Mouse (Mus musculus) stomach, embryonic 15.5 days (tissue): ENCODE data around the gene Ethe1. TPM values are rescaled to one million over a fixed set of nuclear protein-coding genes. Genes with fewer than 3 reads are reported as not detected.

ENCODE experiments used
- ATAC-seq: fragments of 200-750 bp; cut with Nextera tagmentation; 2 replicates; pipeline ENCODE4 v1.8.0; 2017; ENCODE audit warnings: low read depth, moderate number of reproducible peaks, moderate TSS enrichment; ENCODE audit not compliant: insufficient read depth, low FRiP score
- H3K27ac ChIP-seq: fragments of 300-500 bp; sonication (generic); 2 replicates; pipeline ENCODE4 v1.5.1; 2015; ENCODE audit warnings: mild to moderate bottlenecking, inconsistent platforms
- H3K27me3 ChIP-seq: fragments of 300-500 bp; sonication (generic); replicated peaks from 2 replicates; pipeline ENCODE4 v1.6.1; 2015; ENCODE audit warnings: inconsistent platforms
- H3K36me3 ChIP-seq: fragments of 300-500 bp; sonication (generic); 2 replicates; pipeline ENCODE4 v1.6.1; 2015; ENCODE audit warnings: inconsistent platforms
- H3K4me1 ChIP-seq: fragments of 300-500 bp; sonication (generic); 2 replicates; pipeline ENCODE4 v1.6.1; 2015; ENCODE audit warnings: inconsistent platforms
- H3K4me2 ChIP-seq: fragments of 300-500 bp; sonication (generic); 2 replicates; pipeline ENCODE4 v1.6.1; 2015; ENCODE audit warnings: mild to moderate bottlenecking, inconsistent platforms
- H3K4me3 ChIP-seq: fragments of 300-500 bp; sonication (generic); replicated peaks from 2 replicates; pipeline ENCODE4 v1.5.1; 2015; ENCODE audit warnings: inconsistent platforms
- H3K9ac ChIP-seq: fragments of 300-500 bp; sonication (generic); 2 replicates; pipeline ENCODE4 v1.6.1; 2015; ENCODE audit warnings: inconsistent platforms
- H3K9me3 ChIP-seq: fragments of 300-500 bp; sonication (generic); 2 replicates; pipeline ENCODE4 v1.6.1; 2016; ENCODE audit warnings: inconsistent platforms
- WGBS: fragments of 180-500 bp; shearing (Covaris S2); methylation state at CpG from one replicate; pipeline ENCODE4 v1.1.7; 2015; 5-methylcytosine and 5-hydroxymethylcytosine counted together
- polyA plus RNA-seq: library from polyadenylated mRNA; unstranded; fragments of >200 nt; fragmentation: Nextera tagmentation; extraction: Ambion mirVana; gene quantifications from 2 replicates; pipeline ENCODE4 v1.2.1, GENCODE M21; 2015

Ethe1 gene
- polyA plus RNA-seq, 1 experiment from 2014 or later = 37.1 TPM

DNA sequence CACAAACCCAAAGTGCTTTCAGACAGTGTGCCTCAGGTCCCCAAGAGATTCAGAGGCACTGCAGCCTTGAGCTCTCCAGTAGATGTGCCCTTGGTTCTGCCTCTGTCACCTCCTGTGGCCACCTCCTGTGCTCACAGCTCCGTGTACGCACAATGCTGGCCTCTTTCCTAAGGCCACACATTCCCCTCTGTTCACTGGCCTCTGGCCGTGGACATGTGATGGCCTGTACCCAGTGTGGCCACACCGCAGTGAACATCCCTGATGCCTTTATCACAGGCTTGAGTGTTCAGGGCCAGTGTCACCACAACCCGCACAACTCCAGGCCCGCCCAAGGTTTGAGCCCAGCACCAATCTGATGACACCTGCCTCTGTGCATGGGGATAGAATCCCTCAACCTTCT, 2.5 kb upstream of the Ethe1 start:
- H3K36me3 ChIP-seq = no peaks in the 10 kb centered on the region
- peaks cover 18% of the 10 kb centered on the region; the same call in 1 of the 2 replicates for H3K27me3 ChIP-seq
- H3K9ac ChIP-seq = no peak overlapping the region
- no peak overlapping the region for H3K27ac ChIP-seq
- H3K9me3 ChIP-seq = no peaks in the 10 kb centered on the region
- 91% methylated on average over 6 of the region's 6 CpGs for WGBS
- no peak overlapping the region for H3K4me3 ChIP-seq
- ATAC-seq = no peak
- no peak overlapping the region for H3K4me2 ChIP-seq
- H3K4me1 ChIP-seq = 0 out of 2 replicates have a peak, but pooled peaks cover 10% of the 10 kb centered on the region

DNA sequence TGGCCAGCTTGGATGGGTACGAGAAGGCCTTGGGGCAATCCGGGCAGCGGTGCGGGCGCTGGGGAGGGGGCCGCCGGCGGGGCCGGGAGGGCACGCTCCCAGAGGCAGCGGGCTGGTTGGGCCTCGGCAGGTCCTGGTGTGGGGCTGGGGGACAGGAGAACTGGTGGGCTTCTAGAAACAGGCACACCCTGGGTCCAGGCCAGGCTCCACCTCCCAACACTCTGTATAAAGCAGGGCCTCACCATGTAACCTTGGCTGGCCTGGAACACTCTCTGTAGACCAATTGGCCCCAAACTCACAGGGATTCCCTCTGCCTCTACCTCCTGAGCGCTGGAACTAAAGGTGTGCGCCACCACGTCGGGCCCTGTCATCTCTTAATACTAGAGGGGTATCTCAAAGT, 1.3 kb upstream of the Ethe1 start:
- Histone ChIP-seq H3K9me3 (no peaks in the 10 kb centered on the region), H3K4me1 (0 out of 2 replicates have a peak, but pooled peaks cover 10% of the 10 kb centered on the region), H3K4me3 (no peak overlapping the region), H3K4me2 (no peak overlapping the region), H3K27me3 (peaks cover 18% of the 10 kb centered on the region; the same call in 1 of the 2 replicates), H3K36me3 (no peaks in the 10 kb centered on the region), H3K9ac (no peak overlapping the region), H3K27ac (no peak overlapping the region)
- ATAC-seq = no peak
- 45% methylated on average over 16 of the region's 16 CpGs for WGBS

DNA sequence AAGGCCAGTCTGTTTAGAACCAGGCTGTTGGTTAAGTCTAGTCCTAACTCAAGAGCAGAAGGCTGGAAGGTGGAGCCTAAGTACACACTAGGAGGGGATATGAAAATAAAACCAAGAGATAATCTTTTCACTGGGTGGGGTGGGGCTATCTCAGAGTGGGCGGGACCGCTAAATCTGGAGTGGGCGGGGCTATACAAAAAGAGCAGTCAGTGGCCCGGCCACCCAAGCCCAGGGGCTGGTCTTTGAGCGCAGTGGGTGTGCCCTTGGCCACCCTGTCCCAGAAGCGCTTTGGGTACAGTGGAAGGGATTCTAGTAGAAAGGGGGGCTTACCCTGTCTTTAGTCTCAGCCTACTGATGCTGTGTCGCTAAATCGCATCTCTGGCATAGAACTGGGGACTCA, 515 bp upstream of the Ethe1 start:
- Histone ChIP-seq H3K4me2 (peak overlapping the region; percentile 81), H3K36me3 (no peaks in the 10 kb centered on the region), H3K9ac (no peak overlapping the region), H3K27me3 (peaks cover 18% of the 10 kb centered on the region; the same call in 1 of the 2 replicates), H3K9me3 (no peaks in the 10 kb centered on the region), H3K27ac (peak overlapping the region; percentile 71), H3K4me3 (peak overlapping the region; percentile 56), H3K4me1 (0 out of 2 replicates have a peak, but pooled peaks cover 10% of the 10 kb centered on the region)
- 7% methylated on average over 8 of the region's 8 CpGs for WGBS
- peak; percentile 75 for ATAC-seq

DNA sequence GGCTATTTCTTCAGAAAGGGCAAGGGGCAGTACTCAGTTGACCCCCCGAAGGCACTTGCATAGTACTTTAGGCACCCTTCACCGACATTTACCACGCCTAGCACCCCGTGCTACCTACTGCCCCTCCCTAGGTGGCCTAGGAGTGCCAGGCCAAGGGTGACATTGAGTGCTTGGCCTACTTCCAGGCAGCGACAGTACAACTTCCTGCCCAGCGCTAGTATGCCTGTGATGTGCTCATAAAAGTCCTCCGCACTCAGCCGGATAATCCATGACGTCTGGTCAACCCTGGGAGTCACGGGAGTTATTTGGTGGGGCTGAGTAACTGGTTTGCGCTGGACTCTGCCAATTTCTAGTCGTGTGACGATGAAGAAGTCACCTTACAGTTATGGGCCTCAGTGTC, 993 bp downstream of the Ethe1 start:
- Histone ChIP-seq H3K27ac (no peak overlapping the region), H3K36me3 (no peaks in the 10 kb centered on the region), H3K4me2 (no peak overlapping the region), H3K27me3 (peaks cover 18% of the 10 kb centered on the region; the same call in 1 of the 2 replicates), H3K9me3 (no peaks in the 10 kb centered on the region), H3K4me1 (peaks cover 13% of the 10 kb centered on the region; the same call in 1 of the 2 replicates), H3K9ac (no peak overlapping the region), H3K4me3 (no peak overlapping the region)
- WGBS = 75% methylated on average over 13 of the region's 13 CpGs
- ATAC-seq = no peak

DNA sequence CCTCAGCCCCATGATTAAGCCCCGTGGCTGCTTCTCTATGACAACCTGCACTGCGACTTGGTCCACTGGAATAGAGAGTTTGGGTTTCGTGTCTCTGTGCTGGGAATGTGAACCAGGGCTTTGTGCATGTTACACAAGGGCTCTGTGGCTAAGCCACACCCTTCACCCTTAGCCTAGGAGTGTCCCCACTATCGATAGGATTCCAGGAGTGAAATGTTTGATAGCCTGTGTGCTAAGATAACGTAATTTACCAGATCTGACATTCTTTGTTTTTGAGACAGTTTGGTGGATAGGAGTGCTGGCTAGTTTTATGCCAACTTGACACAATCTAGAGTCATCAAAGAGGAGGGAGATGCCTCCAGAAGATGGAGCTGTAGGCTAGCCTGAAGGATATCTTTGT, 4.4 kb downstream of the Ethe1 start:
- 56% methylated on average over 5 of the region's 5 CpGs for WGBS
- no peak overlapping the region for H3K27ac ChIP-seq
- ATAC-seq = no peak

DNA sequence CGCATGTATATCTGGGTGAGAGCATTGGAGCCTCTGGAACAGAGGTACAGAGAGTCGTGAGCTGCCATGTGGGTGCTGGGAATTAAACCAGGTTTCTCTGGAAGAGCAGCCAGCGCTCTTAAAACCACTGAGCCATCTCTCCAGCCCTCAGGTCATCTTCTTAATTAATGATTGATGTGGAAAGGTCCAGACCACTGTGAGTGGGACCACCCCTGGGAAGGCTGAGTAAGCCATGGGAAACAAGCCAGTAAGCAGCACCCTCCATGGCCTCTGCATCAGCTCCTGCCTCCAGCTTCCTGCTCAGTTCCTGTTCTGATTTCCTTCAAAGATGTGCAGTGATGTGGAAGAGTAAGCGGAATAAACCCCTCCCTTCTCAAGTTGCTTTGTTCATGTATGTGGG, 4.8 kb downstream of the Ethe1 start:
- H3K4me3 ChIP-seq = no peak overlapping the region
- H3K9ac ChIP-seq = no peak overlapping the region
- H3K4me2 ChIP-seq = no peak overlapping the region
- H3K36me3 ChIP-seq = no peaks in the 10 kb centered on the region
- no peaks in the 10 kb centered on the region for H3K9me3 ChIP-seq
- 49% methylated on average over 4 of the region's 4 CpGs for WGBS
- H3K4me1 ChIP-seq = peaks cover 26% of the 10 kb centered on the region
- H3K27ac ChIP-seq = no peak overlapping the region
- H3K27me3 ChIP-seq = no peaks in the 10 kb centered on the region
- ATAC-seq = no peak

More for the DNA sequence above, 4.4 kb downstream of the Ethe1 start:
- no peak overlapping the region for H3K9ac ChIP-seq
- H3K4me1 ChIP-seq = peaks cover 29% of the 10 kb centered on the region
- no peaks in the 10 kb centered on the region for H3K36me3 ChIP-seq
- no peak overlapping the region for H3K4me2 ChIP-seq
- H3K27me3 ChIP-seq = no peaks in the 10 kb centered on the region
- H3K9me3 ChIP-seq = no peaks in the 10 kb centered on the region
- no peak overlapping the region for H3K4me3 ChIP-seq

DNA sequence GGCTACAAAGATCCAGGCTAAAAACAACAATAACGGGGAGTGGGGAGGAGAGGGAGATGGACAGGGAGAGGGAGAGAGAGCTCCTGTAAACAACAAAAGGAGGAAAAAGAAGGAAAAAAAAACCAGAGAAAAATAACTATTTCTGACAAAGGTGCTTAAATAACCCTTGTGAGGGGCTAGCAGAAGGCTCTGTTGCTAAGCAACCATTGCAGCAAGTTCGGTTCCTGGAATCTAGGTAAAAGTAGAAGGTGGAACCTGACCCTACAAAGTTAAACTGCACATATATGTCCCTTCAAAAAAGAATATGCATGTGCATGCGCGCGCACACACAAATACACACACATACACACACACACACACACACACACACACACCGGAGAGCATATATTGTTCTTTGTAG, 5.4 kb downstream of the Ethe1 start:
- 76% methylated on average over 6 of the region's 6 CpGs for WGBS
- no peak overlapping the region for H3K9ac ChIP-seq
- H3K4me1 ChIP-seq = peaks cover 20% of the 10 kb centered on the region
- H3K27me3 ChIP-seq = no peaks in the 10 kb centered on the region
- no peak overlapping the region for H3K27ac ChIP-seq
- no peak for ATAC-seq
- no peaks in the 10 kb centered on the region for H3K9me3 ChIP-seq
- H3K36me3 ChIP-seq = no peaks in the 10 kb centered on the region
- no peak overlapping the region for H3K4me3 ChIP-seq
- peak overlapping the region; percentile 88; the same call in 1 of the 2 replicates for H3K4me2 ChIP-seq

DNA sequence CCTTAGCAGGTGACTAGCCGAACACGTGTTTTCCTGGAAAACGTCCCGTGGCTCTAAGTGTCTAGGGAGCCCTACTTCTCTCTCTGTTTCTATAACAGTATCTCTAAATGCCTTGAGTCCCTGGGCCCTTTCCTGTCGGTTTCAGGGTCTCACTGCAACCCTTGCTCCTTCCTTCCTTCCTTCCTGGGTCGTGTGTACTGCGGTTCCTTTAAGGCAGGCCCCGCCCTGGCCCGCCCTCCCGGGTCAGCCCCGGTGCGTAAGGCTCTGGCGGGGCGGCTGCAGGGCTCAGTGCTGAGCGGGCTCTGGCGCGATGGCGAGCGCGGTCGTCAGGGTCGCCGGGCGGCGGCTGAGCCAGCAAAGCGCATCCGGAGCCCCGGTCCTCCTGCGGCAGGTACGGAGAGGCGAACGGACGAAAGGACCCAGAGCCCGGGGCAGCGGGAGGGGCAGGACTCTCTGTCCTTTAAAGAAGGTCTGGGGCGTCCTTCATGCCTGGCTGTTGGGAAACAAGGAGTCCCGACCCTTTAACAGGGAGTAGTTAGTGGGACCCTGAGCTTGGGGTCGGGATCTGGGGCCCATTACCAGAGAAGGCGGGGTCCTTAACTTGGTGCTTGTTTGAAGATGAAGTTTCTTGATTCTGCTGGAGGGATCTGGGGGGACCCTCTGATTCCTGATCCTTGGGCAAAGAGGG, 6.4 kb downstream of the Ethe1 start:
- H3K4me3 ChIP-seq = peak overlapping the region; percentile 72
- H3K4me2 ChIP-seq = peak overlapping the region; percentile 88
- H3K9me3 ChIP-seq = no peaks in the 10 kb centered on the region
- H3K4me1 ChIP-seq = peaks cover 19% of the 10 kb centered on the region
- no peaks in the 10 kb centered on the region for H3K36me3 ChIP-seq
- H3K27me3 ChIP-seq = no peaks in the 10 kb centered on the region
- H3K9ac ChIP-seq = peak overlapping the region; percentile 61
- peak; percentile 91 for ATAC-seq
- peak overlapping the region; percentile 40; the same call in 1 of the 2 replicates for H3K27ac ChIP-seq
- 2% methylated on average over 39 of the region's 39 CpGs for WGBS

DNA sequence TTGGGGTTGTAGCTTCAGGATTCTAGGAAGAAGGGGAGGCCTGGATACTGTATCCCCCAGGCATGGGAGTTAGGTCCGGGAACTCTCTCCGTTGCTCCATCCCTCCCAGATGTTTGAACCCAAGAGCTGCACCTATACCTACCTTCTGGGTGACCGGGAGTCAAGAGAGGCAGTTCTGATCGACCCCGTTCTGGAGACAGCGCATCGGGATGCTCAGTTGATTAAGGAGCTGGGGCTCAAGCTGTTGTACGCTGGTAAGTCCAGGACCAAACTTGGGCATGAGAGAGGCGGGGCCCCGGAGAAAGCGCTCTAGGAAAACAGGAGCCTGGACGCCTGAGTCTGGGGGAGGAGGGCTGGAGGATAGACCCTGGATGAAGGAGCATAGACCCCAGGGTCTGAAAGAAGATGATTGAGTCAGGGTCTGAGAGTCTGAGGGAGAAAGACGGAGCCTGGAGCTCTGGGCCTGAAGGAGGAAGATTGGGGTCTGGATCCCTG, 7.0 kb downstream of the Ethe1 start:
- peaks cover 19% of the 10 kb centered on the region for H3K4me1 ChIP-seq
- peak overlapping the region; percentile 88 for H3K4me2 ChIP-seq
- H3K27ac ChIP-seq = no peak overlapping the region
- no peaks in the 10 kb centered on the region for H3K9me3 ChIP-seq
- WGBS = 5% methylated on average over 13 of the region's 13 CpGs
- no peaks in the 10 kb centered on the region for H3K27me3 ChIP-seq
- H3K4me3 ChIP-seq = peak overlapping the region; percentile 72
- H3K9ac ChIP-seq = peak overlapping the region; percentile 61
- no peaks in the 10 kb centered on the region for H3K36me3 ChIP-seq
- ATAC-seq = 0 out of 2 replicates have a peak, but pooled peaks have one; percentile 6

DNA sequence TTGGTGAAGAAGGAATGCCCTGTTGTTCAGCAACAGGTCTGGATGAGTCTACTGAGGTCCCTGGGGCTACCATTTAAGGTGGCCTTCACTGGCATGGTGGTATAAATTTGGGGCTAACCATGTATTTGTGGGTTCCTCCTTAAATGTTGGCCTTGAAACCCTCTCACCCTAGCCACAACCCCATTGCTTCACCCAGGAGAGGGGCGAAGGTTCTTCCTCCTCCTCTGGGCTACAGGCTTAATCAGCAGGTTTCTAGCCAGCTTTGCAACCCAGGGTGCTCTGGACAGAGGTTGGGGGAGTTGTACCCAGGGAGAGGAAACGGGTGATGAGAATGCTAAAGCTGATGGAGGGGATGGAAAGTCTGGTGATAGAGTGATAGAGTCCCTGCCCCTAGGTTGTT, 8.1 kb downstream of the Ethe1 start:
- no peaks in the 10 kb centered on the region for H3K27me3 ChIP-seq
- peak overlapping the region; percentile 88 for H3K4me2 ChIP-seq
- no peaks in the 10 kb centered on the region for H3K36me3 ChIP-seq
- 69% methylated on average over 2 of the region's 2 CpGs for WGBS
- H3K9me3 ChIP-seq = no peaks in the 10 kb centered on the region
- no peak overlapping the region for H3K27ac ChIP-seq
- no peak overlapping the region for H3K9ac ChIP-seq
- H3K4me1 ChIP-seq = peaks cover 19% of the 10 kb centered on the region
- peak overlapping the region; percentile 72; the same call in 1 of the 2 replicates for H3K4me3 ChIP-seq
- ATAC-seq = no peak

DNA sequence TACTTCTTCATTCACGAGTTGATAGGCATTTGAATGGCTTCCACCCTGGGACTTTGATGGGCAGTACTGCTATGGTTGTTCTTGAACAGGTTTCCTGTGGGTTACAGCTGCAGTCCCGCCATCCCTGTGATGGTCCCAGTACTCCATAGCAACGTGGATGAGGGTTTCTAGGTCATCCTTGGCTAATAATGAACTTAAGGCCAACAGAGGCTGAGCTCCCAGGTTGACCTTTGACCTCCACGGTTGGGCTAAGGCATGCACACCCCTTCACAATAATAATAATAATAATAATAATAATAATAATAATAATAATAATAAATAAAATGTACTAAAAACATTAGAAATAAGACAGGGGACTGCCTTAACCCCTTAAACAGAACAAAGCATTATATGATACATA, 10.8 kb downstream of the Ethe1 start:
- ATAC-seq = no peak

DNA sequence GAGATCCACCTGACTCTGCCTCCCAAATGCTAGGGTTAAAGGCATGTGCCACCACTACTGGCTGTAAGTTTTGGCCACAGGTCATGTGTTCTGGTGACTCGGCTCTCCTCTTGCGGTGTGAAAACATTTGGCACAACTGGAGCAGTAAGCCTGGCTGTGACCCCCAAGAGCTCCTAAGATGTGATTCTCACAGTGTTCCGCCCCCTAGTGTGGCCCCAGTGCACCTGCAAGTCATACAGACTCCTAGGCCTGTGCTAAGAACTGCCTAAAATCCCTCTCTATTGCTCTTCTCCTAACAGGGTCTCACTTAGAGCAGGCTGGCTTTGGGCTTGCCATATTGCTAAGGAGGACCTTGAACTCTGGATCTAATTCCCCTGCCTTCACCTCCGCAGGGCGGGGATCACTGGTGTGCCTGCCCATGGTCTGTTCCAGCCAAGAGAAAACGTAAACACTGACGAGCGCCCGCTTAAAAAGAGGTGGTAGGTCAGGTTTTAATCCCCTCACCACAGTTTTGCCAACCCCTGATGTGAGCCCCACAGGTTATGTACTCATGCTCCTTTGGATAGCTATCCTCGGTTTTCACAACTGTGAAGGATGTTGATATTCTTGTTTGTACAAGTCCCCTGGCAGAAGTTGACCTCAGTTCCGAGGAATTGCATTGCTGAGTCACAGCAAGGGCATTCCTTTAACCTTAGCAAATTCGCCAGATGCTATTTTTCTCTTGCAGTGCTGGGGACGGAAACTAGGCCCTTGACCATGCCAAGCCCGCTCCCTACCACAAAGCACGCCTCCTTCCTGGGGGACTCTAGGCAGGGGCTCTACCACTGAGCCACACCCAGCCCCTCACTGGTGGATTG, 12.1 kb downstream of the Ethe1 start:
- no peak overlapping the region for H3K4me3 ChIP-seq

More for the DNA sequence above, 10.8 kb downstream of the Ethe1 start:
- no peak overlapping the region for H3K9ac ChIP-seq
- H3K4me3 ChIP-seq = no peak overlapping the region
- no peaks in the 10 kb centered on the region for H3K9me3 ChIP-seq
- H3K4me1 ChIP-seq = peaks cover 20% of the 10 kb centered on the region
- 65% methylated on average over 4 of the region's 4 CpGs for WGBS
- no peak overlapping the region for H3K4me2 ChIP-seq
- H3K27me3 ChIP-seq = no peaks in the 10 kb centered on the region
- no peak overlapping the region for H3K27ac ChIP-seq
- no peaks in the 10 kb centered on the region for H3K36me3 ChIP-seq

More for the DNA sequence above, 12.1 kb downstream of the Ethe1 start:
- WGBS = 61% methylated on average over 15 of the region's 15 CpGs
- Histone ChIP-seq H3K27ac (peak overlapping the region; percentile 0; the same call in 1 of the 2 replicates), H3K9me3 (no peaks in the 10 kb centered on the region), H3K4me2 (no peak overlapping the region), H3K9ac (no peak overlapping the region), H3K4me1 (peaks cover 13% of the 10 kb centered on the region), H3K27me3 (no peaks in the 10 kb centered on the region), H3K36me3 (no peaks in the 10 kb centered on the region)
- ATAC-seq = no peak
